Mouse (Mus musculus) layer of hippocampus, adult 2 months (tissue): ENCODE results near the gene Prkd2. TPM values are rescaled to one million over a fixed set of nuclear protein-coding genes. Genes with fewer than 3 reads are reported as not detected.

Experiments used
- DNase-seq, 2 experiments: peaks; one replicate each; pipeline ENCODE4 v3.0.0; 2022; ENCODE audit warnings: low spot score in 2 of 2
- H3K27ac ChIP-seq: fragments of 200-600 bp; 2 replicates; pipeline ENCODE4 v1.8.1; 2022
- H3K4me3 ChIP-seq: fragments of 200-600 bp; 2 replicates; pipeline ENCODE4 v1.8.1; 2022; ENCODE audit warnings: mild to moderate bottlenecking
- CTCF ChIP-seq: fragments of 200-600 bp; conservative IDR thresholded peaks from 2 replicates; pipeline ENCODE4 v1.8.1; 2022; ENCODE audit warnings: antibody characterized with exemption, mild to moderate bottlenecking, moderate library complexity
- total RNA-seq, 2 experiments: library from RNA; stranded (reverse); gene quantifications; 2 replicates each; pipeline ENCODE4 v1.2.3; 2021

Gene Prkd2
- total RNA-seq, 2 experiments from 2014 or later = 6.5 to 7.3 TPM

GRCm38 (mm10) chr7:16895000-16895399 is 52.3 kb downstream of the Prkd2 start:
- peak; percentile 93 for TF ChIP-seq CTCF
- peak overlapping the region; percentile 30; the same call in 1 of the 2 replicates for H3K4me3 ChIP-seq
- no peak overlapping the region for H3K27ac ChIP-seq
- DNase-seq = peak; percentile 61 to 75

GRCm38 (mm10) chr7:16895511-16895910 is 52.8 kb downstream of the Prkd2 start:
- DNase-seq = no peak
- TF ChIP-seq CTCF = no peak
- no peak overlapping the region; the same call in 1 of the 2 replicates for H3K4me3 ChIP-seq
- H3K27ac ChIP-seq = no peak overlapping the region

GRCm38 (mm10) chr7:16900526-16900925 is 57.8 kb downstream of the Prkd2 start:
- Histone ChIP-seq H3K4me3 (no peak overlapping the region), H3K27ac (no peak overlapping the region)
- TF ChIP-seq CTCF = no peak
- no peak for DNase-seq

- DNase-seq = no peak
- H3K4me3 ChIP-seq = no peak overlapping the region
- no peak overlapping the region for H3K27ac ChIP-seq
- no peak for TF ChIP-seq CTCF
These were observed 60.8 kb downstream of the Prkd2 start for GRCm38 (mm10) chr7:16903439-16903955.

GRCm38 (mm10) chr7:16904120-16904675 is 61.5 kb downstream of the Prkd2 start:
- no peak for DNase-seq
- Histone ChIP-seq H3K4me3 (no peak overlapping the region), H3K27ac (no peak overlapping the region)
- TF ChIP-seq CTCF = no peak

GRCm38 (mm10) chr7:16905491-16906021 is 62.9 kb downstream of the Prkd2 start:
- Histone ChIP-seq H3K4me3 (no peak overlapping the region), H3K27ac (no peak overlapping the region)
- no peak for TF ChIP-seq CTCF
- DNase-seq = no peak

- no peak for TF ChIP-seq CTCF
These were observed 63.6 kb downstream of the Prkd2 start, which contains the start of gene Ptgir for GRCm38 (mm10) chr7:16906281-16906680. Gene Ptgir (plus strand): TSS chr7:16906490.

GRCm38 (mm10) chr7:16906889-16907559 is 64.3 kb downstream of the Prkd2 start:
- TF ChIP-seq CTCF = no peak
- H3K27ac ChIP-seq = no peak overlapping the region
- no peak for DNase-seq
- no peak overlapping the region for H3K4me3 ChIP-seq

More at GRCm38 (mm10) chr7:16906281-16906680, 63.6 kb downstream of the Prkd2 start, which contains the start of gene Ptgir:
- H3K27ac ChIP-seq = no peak within 1 kb of the TSS
- H3K4me3 ChIP-seq = no peak within 1 kb of the TSS
- DNase-seq = no peak

- Histone ChIP-seq H3K4me3 (no peak overlapping the region), H3K27ac (no peak overlapping the region)
- TF ChIP-seq CTCF = no peak
- no peak for DNase-seq
These were observed 65.1 kb downstream of the Prkd2 start for GRCm38 (mm10) chr7:16907842-16908241.

GRCm38 (mm10) chr7:16908367-16908766 is 65.7 kb downstream of the Prkd2 start:
- TF ChIP-seq CTCF = no peak
- DNase-seq = no peak

GRCm38 (mm10) chr7:16908859-16909258 is 66.2 kb downstream of the Prkd2 start:
- Histone ChIP-seq H3K27ac (no peak overlapping the region), H3K4me3 (no peak overlapping the region)
- no peak for TF ChIP-seq CTCF
- DNase-seq = no peak

More at GRCm38 (mm10) chr7:16908367-16908766, 65.7 kb downstream of the Prkd2 start:
- Histone ChIP-seq H3K27ac (no peak overlapping the region), H3K4me3 (no peak overlapping the region)

GRCm38 (mm10) chr7:16909909-16910308 is 67.2 kb downstream of the Prkd2 start:
- no peak overlapping the region for H3K27ac ChIP-seq
- DNase-seq = no peak
- no peak overlapping the region for H3K4me3 ChIP-seq
- TF ChIP-seq CTCF = no peak

GRCm38 (mm10) chr7:16911904-16912303 is 69.2 kb downstream of the Prkd2 start:
- H3K4me3 ChIP-seq = no peak overlapping the region
- H3K27ac ChIP-seq = no peak overlapping the region
- no peak for DNase-seq
- 0 out of 2 replicates have a peak, but pooled peaks have one; percentile 8 for TF ChIP-seq CTCF
